Mouse (Mus musculus) liver, embryonic 16.5 days (tissue): ENCODE data around the gene Txnip. TPM values are rescaled to one million over a fixed set of nuclear protein-coding genes. Genes with fewer than 3 reads are reported as not detected.
A peak's percentile ranks its signal among the peaks of the same experiment; 100 is the strongest.

ENCODE experiments used
- ATAC-seq: fragments of 200-750 bp; cut with Nextera tagmentation; 2 replicates; pipeline ENCODE4 v1.8.0; 2017; ENCODE audit warnings: low read depth, mild to moderate bottlenecking, moderate number of reproducible peaks, moderate library complexity
- H3K27ac ChIP-seq: fragments of 300-500 bp; sonication (generic); 2 replicates; pipeline ENCODE4 v1.5.1; 2014; ENCODE audit warnings: mild to moderate bottlenecking, low read length
- H3K27me3 ChIP-seq: fragments of 300-500 bp; sonication (generic); 2 replicates; pipeline ENCODE4 v1.6.1; 2014; ENCODE audit warnings: low read depth, low read length, mixed read lengths; ENCODE audit not compliant: control insufficient read depth, insufficient read depth
- H3K36me3 ChIP-seq: fragments of 300-500 bp; sonication (generic); 2 replicates; pipeline ENCODE4 v1.6.1; 2014; ENCODE audit warnings: mild to moderate bottlenecking; ENCODE audit not compliant: control insufficient read depth, insufficient read depth
- H3K4me1 ChIP-seq: fragments of 300-500 bp; sonication (generic); 2 replicates; pipeline ENCODE4 v1.6.1; 2014; ENCODE audit warnings: low read depth, low read length, mixed read lengths; ENCODE audit not compliant: control insufficient read depth
- H3K4me2 ChIP-seq: fragments of 300-500 bp; sonication (generic); 2 replicates; pipeline ENCODE4 v1.6.1; 2014; ENCODE audit warnings: low read depth, low read length, mixed read lengths
- H3K4me3 ChIP-seq: fragments of 300-500 bp; sonication (generic); 2 replicates; pipeline ENCODE4 v1.5.1; 2014; ENCODE audit warnings: low read depth, mild to moderate bottlenecking, low read length
- H3K9ac ChIP-seq: fragments of 300-500 bp; sonication (generic); 2 replicates; pipeline ENCODE4 v1.6.1; 2014; ENCODE audit warnings: low read depth, low read length
- H3K9me3 ChIP-seq: fragments of 300-500 bp; sonication (generic); replicated peaks from 2 replicates; pipeline ENCODE4 v1.6.1; 2016; ENCODE audit warnings: low read length; ENCODE audit not compliant: control insufficient read depth
- WGBS: fragments of 180-500 bp; shearing (Covaris S2); extraction: QIAGEN DNeasy Blood & Tissue Kit; methylation state at CpG from one replicate; pipeline ENCODE4 v1.1.7; 2014; ENCODE audit not compliant: insufficient replicate concordance; 5-methylcytosine and 5-hydroxymethylcytosine counted together
- polyA plus RNA-seq: library from polyadenylated mRNA; unstranded; fragments of >200 nt; fragmentation: Nextera tagmentation; extraction: Ambion mirVana; gene quantifications from 2 replicates; pipeline ENCODE4 v1.2.1, GENCODE M21; 2015

Txnip gene
- polyA plus RNA-seq, 1 experiment from 2014 or later: 51.2 TPM

DNA sequence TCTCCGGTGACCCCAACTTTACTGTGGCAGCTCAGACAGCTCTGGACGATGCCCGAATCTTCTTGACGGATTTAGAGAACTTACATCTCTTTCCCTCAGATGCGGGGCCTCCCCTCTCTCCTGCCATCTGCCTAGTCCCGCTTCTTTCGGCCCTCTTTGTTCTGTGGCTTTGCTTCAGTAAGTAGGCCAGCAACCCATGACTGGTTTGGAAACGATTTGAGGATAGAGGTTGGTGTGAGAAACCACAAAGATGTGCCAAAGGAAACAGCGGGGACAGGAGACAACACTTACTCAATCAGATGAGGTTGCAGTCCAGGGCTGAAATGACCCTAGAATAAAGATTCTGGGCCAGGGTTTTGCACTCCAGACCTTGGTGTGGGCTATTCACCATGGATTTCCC, 29.3 kb upstream of the Txnip start:
- no peaks in the 10 kb centered on the region for H3K36me3 ChIP-seq
- no peak overlapping the region for H3K4me2 ChIP-seq
- peaks cover 39% of the 10 kb centered on the region for H3K27me3 ChIP-seq
- 42% methylated on average over 9 of the region's 9 CpGs for WGBS
- H3K4me3 ChIP-seq: no peak overlapping the region
- no peaks in the 10 kb centered on the region for H3K9me3 ChIP-seq
- peaks cover 2% of the 10 kb centered on the region; the same call in 1 of the 2 replicates for H3K4me1 ChIP-seq
- no peak overlapping the region for H3K9ac ChIP-seq
- H3K27ac ChIP-seq: no peak overlapping the region
- ATAC-seq: no peak

DNA sequence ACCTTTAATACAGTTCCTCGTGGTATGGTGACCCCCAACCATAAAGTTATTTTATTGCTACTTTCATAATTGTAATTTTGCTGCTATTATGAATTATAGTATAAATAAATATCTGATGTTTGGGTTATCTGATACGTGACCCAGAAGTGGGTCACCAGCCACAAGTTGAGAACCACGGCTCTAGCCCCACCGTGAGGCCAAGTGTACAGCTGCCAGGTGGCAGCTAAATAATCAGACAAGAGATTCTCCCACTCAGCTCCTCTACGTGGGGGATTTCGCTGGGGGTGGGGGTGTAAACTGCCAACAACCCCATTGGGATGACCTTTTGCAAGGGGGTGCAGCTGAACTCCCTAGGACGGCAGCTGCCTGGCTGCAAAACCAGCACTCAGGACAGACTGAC, 25.7 kb upstream of the Txnip start:
- Histone ChIP-seq H3K36me3 (no peaks in the 10 kb centered on the region), H3K9ac (no peak overlapping the region), H3K4me3 (no peak overlapping the region), H3K4me1 (0 out of 2 replicates have a peak, but pooled peaks cover 2% of the 10 kb centered on the region), H3K27ac (no peak overlapping the region), H3K27me3 (peaks cover 18% of the 10 kb centered on the region), H3K4me2 (no peak overlapping the region), H3K9me3 (no peaks in the 10 kb centered on the region)
- WGBS: 45% methylated on average over 7 of the region's 7 CpGs
- no peak for ATAC-seq

DNA sequence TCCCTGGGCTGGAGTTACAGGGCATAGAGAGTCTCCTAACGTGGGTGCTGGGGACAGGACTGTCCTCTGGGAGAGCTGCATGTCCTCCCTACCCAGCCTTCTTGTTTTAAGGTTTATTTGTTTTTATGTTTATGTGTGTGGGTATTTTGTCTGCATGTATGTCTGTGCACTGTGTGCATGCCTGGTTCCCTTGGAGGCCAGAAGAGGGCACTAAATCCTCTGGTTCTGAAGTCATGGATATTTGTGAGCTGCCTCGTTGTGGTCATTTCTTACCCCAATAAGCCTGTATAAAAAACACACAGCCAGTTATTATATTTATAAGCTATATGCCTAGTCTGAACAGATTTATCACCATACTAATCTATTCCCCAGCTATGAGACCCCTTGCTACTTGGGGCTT, 23.5 kb upstream of the Txnip start:
- Histone ChIP-seq H3K4me1 (no peaks in the 10 kb centered on the region), H3K36me3 (no peaks in the 10 kb centered on the region), H3K4me3 (no peak overlapping the region), H3K4me2 (no peak overlapping the region), H3K27me3 (no peaks in the 10 kb centered on the region; the same call in 1 of the 2 replicates), H3K9ac (no peak overlapping the region), H3K27ac (no peak overlapping the region), H3K9me3 (no peaks in the 10 kb centered on the region)
- no peak for ATAC-seq
- 34% methylated on average over 2 of the region's 2 CpGs for WGBS

- Histone ChIP-seq H3K4me2 (no peak overlapping the region), H3K4me1 (no peaks in the 10 kb centered on the region), H3K4me3 (no peak overlapping the region), H3K36me3 (no peaks in the 10 kb centered on the region), H3K27me3 (no peaks in the 10 kb centered on the region), H3K9me3 (no peaks in the 10 kb centered on the region), H3K27ac (no peak overlapping the region), H3K9ac (no peak overlapping the region)
- WGBS: 59% methylated on average over 2 of the region's 2 CpGs
- ATAC-seq: no peak
These were observed 18.4 kb upstream of the Txnip start for GRCm38 (mm10) chr3:96539316-96539715.

- Histone ChIP-seq H3K9ac (no peak overlapping the region), H3K4me2 (no peak overlapping the region), H3K4me1 (no peaks in the 10 kb centered on the region), H3K9me3 (no peaks in the 10 kb centered on the region), H3K27me3 (no peaks in the 10 kb centered on the region), H3K4me3 (no peak overlapping the region), H3K36me3 (no peaks in the 10 kb centered on the region), H3K27ac (no peak overlapping the region)
- ATAC-seq: no peak
- 41% methylated on average over 6 of the region's 6 CpGs for WGBS
These were observed 17.0 kb upstream of the Txnip start for GRCm38 (mm10) chr3:96540740-96541139.

GRCm38 (mm10) chr3:96541328-96542078, 16.3 kb upstream of the Txnip start:
- Histone ChIP-seq H3K27ac (no peak overlapping the region), H3K9me3 (no peaks in the 10 kb centered on the region), H3K9ac (no peak overlapping the region; the same call in 1 of the 2 replicates), H3K36me3 (no peaks in the 10 kb centered on the region), H3K4me3 (no peak overlapping the region), H3K4me2 (no peak overlapping the region), H3K4me1 (no peaks in the 10 kb centered on the region), H3K27me3 (no peaks in the 10 kb centered on the region)
- 28% methylated on average over 14 of the region's 14 CpGs for WGBS
- ATAC-seq: peak; percentile 53; the same call in 1 of the 2 replicates

- no peak for ATAC-seq
- Histone ChIP-seq H3K9me3 (no peaks in the 10 kb centered on the region), H3K4me3 (no peak overlapping the region), H3K27ac (no peak overlapping the region), H3K27me3 (no peaks in the 10 kb centered on the region), H3K36me3 (no peaks in the 10 kb centered on the region), H3K9ac (no peak overlapping the region), H3K4me1 (no peaks in the 10 kb centered on the region), H3K4me2 (no peak overlapping the region)
- 65% methylated on average over 8 of the region's 8 CpGs for WGBS
These were observed 15.2 kb upstream of the Txnip start for GRCm38 (mm10) chr3:96542554-96542953.

DNA sequence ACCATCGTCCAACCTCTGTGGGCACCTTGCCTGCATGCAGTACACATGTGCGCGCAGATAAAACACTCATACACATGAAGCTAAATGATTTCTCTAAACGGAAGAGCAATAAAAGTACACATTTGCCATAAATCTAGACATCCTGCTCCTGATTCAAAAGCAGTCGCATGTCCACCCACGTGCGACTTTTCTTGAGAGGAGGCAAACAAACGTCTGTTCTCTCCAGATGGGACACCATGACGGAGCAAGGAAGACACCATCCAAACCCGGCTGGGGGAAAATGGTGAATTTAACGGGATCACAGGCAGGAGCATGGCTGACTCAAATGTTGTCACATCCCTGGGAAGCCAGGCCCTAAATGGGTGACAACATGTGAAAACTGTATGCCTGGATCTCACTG, 14.4 kb upstream of the Txnip start:
- H3K27ac ChIP-seq: no peak overlapping the region
- no peak overlapping the region for H3K9ac ChIP-seq
- WGBS: 71% methylated on average over 11 of the region's 11 CpGs
- H3K36me3 ChIP-seq: no peaks in the 10 kb centered on the region
- H3K4me1 ChIP-seq: no peaks in the 10 kb centered on the region
- no peaks in the 10 kb centered on the region for H3K9me3 ChIP-seq
- no peak overlapping the region for H3K4me2 ChIP-seq
- no peaks in the 10 kb centered on the region for H3K27me3 ChIP-seq
- H3K4me3 ChIP-seq: no peak overlapping the region
- ATAC-seq: no peak

DNA sequence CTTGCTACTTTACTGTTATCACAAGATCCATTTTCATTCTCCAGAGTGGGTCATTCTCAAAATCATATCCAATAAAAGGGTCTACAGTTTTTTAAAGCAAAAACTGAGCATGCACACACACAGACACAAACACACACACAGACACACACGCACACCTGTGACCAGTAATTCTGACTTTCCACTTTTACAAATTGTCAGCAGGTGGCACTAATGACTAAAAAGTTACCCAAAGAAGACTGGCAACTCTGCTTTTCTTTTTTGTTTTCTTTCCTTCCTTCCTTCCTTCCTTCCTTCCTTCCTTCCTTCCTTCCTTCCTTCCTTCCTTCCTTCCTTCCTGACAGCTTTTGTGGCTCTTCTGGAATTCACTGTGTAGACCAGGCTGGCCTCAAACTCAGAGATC, 12.2 kb upstream of the Txnip start:
- Histone ChIP-seq H3K9ac (no peak overlapping the region), H3K27me3 (no peaks in the 10 kb centered on the region), H3K4me1 (no peaks in the 10 kb centered on the region), H3K9me3 (no peaks in the 10 kb centered on the region), H3K36me3 (no peaks in the 10 kb centered on the region), H3K4me3 (no peak overlapping the region), H3K27ac (no peak overlapping the region), H3K4me2 (no peak overlapping the region)
- 33% methylated on average over 1 of the region's 1 CpGs for WGBS
- ATAC-seq: no peak
